Mouse (Mus musculus): ENCODE data around the gene Rps6kb1. TPM values are rescaled to one million over a fixed set of nuclear protein-coding genes. Genes with fewer than 3 reads are reported as not detected.
"Not testable (repeated sequence)": the region's sequence is repeated elsewhere in the genome, so short reads cannot be mapped to it uniquely, and the experiment has no call there.

Rps6kb1 gene
- polyA plus RNA-seq, 1 experiment from 2014 or later, result 63.2 TPM

DNA sequence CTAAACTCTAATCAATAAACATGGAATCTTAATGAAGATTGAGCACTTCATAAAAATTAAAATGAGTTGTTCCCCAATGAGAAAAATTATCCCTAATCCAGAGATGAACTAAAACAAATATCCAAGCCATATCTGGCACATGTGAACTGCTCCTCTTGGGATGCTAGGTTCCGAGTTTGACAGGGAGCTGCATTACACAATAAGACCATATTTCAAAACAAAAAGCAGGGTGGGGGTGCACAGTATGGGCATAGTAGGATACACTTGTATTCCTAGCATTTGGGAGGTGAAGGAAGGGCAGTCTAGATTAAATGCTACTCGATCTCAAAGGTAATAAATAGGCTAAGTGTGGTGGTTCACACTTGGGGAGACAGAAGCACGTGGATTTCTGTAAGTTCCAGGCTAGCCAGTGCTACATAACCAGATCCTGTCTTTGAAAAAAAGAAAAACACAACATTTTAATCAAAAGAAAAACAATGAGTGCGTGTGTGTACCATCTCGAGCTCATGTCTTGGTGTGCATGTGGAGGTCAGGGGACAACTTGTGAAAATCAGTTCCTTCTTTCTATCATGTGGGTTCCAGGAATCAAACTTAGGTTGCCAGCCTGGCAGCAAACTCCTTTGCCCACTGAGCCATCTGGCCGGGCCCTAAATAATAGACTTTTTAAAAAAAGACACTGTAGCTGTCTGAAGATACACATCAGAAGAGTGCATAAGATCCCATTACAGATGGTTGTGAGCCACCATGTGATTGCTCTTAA lies 4.7 kb downstream of the Rps6kb1 start:
- DNase-seq (ENCODE audit: low spot score), result no peak
- H3K36me3 ChIP-seq (ENCODE audit: control insufficient read depth, insufficient read depth, low read length), result no peaks in the 10 kb centered on the region
- peaks cover 4% of the 10 kb centered on the region; the same call in 1 of the 2 replicates for H3K4me1 ChIP-seq (ENCODE audit: control insufficient read depth, insufficient read depth, low read length)
- H3K9ac ChIP-seq (ENCODE audit: low read length), result no peak overlapping the region
- 93% methylated on average over 6 of the region's 6 CpGs for WGBS
- no peak overlapping the region for H3K27ac ChIP-seq (replicated peaks; ENCODE audit: low read depth, low read length)
- H3K27me3 ChIP-seq (ENCODE audit: control insufficient read depth, insufficient read depth, low read length), result no peaks in the 10 kb centered on the region
- H3K4me2 ChIP-seq (ENCODE audit: low read depth, severe bottlenecking), result no peak overlapping the region
- H3K9me3 ChIP-seq (ENCODE audit: control insufficient read depth, low read length), result no peaks in the 10 kb centered on the region
- H3K4me3 ChIP-seq (ENCODE audit: low read depth, low read length), result no peak overlapping the region
- no peak for ATAC-seq (ENCODE audit: insufficient number of reproducible peaks, low FRiP score, low TSS enrichment, low read depth)

DNA sequence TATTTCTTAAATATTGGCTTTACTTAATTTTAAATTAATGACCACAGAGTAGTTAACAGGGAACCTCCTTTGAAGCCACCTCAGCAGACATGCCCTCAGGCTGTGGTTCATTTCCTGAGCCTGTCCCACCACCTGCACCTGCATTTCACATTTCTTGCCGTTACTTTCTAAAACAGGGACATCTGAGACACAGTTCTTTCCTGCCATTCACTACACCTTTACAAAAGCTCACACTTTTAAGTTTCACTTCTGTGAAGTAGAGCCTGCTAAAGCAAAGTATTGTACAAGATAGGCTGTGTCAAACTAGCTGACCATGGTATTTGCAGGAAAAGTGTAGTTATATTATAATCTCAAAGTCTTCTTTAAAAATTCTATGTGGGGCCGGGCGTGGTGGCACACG lies 5.8 kb downstream of the Rps6kb1 start:
- ATAC-seq (ENCODE audit: insufficient number of reproducible peaks, low FRiP score, low TSS enrichment, low read depth), result no peak
- no peak overlapping the region for H3K4me3 ChIP-seq (ENCODE audit: low read depth, low read length)
- H3K27me3 ChIP-seq (ENCODE audit: control insufficient read depth, insufficient read depth, low read length), result no peaks in the 10 kb centered on the region
- H3K9me3 ChIP-seq (ENCODE audit: control insufficient read depth, low read length), result no peaks in the 10 kb centered on the region
- WGBS, result 81% methylated on average over 4 of the region's 4 CpGs
- H3K4me1 ChIP-seq (ENCODE audit: control insufficient read depth, insufficient read depth, low read length), result peaks cover 4% of the 10 kb centered on the region; the same call in 1 of the 2 replicates
- no peak overlapping the region for H3K27ac ChIP-seq (replicated peaks; ENCODE audit: low read depth, low read length)
- DNase-seq (ENCODE audit: low spot score), result no peak
- H3K36me3 ChIP-seq (ENCODE audit: control insufficient read depth, insufficient read depth, low read length), result no peaks in the 10 kb centered on the region
- H3K4me2 ChIP-seq (ENCODE audit: low read depth, severe bottlenecking), result no peak overlapping the region
- H3K9ac ChIP-seq (ENCODE audit: low read length), result no peak overlapping the region

DNA sequence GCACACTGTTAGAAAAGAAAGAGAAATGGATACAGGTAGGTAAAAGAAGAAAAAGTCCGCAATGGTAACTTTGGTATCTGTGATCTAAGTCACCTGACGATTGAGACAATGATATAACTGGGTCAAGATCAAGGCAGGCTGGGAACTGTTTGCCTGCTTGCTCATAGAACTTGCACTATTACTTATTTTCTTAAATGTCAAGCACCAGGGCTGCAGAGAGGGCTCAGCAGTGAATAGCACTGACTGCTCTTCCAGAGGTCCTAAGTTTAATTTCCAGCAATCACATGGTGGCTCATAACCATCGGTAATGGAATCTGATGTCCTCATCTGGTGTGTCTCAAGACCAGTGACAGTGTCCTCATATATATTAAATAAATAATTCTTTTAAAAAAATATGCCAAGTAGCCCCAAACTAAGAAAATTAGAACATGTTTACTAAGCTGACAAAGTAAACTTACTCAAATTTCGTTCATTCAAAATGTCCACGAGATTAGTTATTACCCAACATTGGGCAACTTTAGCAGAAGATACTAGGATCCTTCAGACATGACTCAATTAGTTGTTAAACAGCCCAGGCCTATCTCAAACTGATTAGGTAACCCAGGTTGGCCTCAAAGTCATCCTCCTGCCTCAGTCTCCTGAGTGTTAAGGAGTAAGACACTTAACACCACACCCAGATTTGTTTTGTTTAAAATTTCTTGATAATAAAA lies 10.2 kb downstream of the Rps6kb1 start:
- 94% methylated on average over 5 of the region's 5 CpGs for WGBS
- H3K27me3 ChIP-seq (ENCODE audit: control insufficient read depth, insufficient read depth, low read length), result no peaks in the 10 kb centered on the region
- no peak overlapping the region for H3K9ac ChIP-seq (ENCODE audit: low read length)
- no peaks in the 10 kb centered on the region for H3K4me1 ChIP-seq (ENCODE audit: control insufficient read depth, insufficient read depth, low read length)
- no peak for ATAC-seq (ENCODE audit: insufficient number of reproducible peaks, low FRiP score, low TSS enrichment, low read depth)
- no peak for DNase-seq (ENCODE audit: low spot score)
- H3K4me3 ChIP-seq (ENCODE audit: low read depth, low read length), result no peak overlapping the region
- peaks cover 7% of the 10 kb centered on the region; the same call in 1 of the 2 replicates for H3K36me3 ChIP-seq (ENCODE audit: control insufficient read depth, insufficient read depth, low read length)
- H3K9me3 ChIP-seq (ENCODE audit: control insufficient read depth, low read length), result no peaks in the 10 kb centered on the region
- no peak overlapping the region for H3K27ac ChIP-seq (replicated peaks; ENCODE audit: low read depth, low read length)
- H3K4me2 ChIP-seq (ENCODE audit: low read depth, severe bottlenecking), result no peak overlapping the region

DNA sequence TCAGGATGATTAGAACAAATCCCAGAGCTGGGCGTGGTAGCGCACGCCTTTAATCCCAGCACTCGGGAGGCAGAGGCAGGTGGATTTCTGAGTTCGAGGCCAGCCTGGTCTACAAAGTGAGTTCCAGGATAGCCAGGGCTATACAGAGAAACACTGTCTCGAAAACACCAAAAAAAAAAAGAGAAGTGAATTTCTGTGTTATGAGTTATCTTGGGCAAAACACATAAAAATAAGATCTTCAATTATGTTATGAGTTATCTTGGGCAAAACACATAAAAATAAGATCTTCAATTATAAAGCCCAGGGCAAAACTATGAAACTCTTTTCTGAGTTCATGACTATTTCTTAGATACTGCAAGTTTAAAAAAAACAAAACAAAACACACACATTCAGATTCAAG lies 11.3 kb downstream of the Rps6kb1 start:
- not testable (repeated sequence) for H3K4me2 ChIP-seq (ENCODE audit: low read depth, severe bottlenecking); H3K4me1 ChIP-seq (ENCODE audit: control insufficient read depth, insufficient read depth, low read length); H3K36me3 ChIP-seq (ENCODE audit: control insufficient read depth, insufficient read depth, low read length); H3K27me3 ChIP-seq (ENCODE audit: control insufficient read depth, insufficient read depth, low read length); H3K4me3 ChIP-seq (ENCODE audit: low read depth, low read length); ATAC-seq (ENCODE audit: insufficient number of reproducible peaks, low FRiP score, low TSS enrichment, low read depth); H3K27ac ChIP-seq (replicated peaks; ENCODE audit: low read depth, low read length); H3K9me3 ChIP-seq (ENCODE audit: control insufficient read depth, low read length); H3K9ac ChIP-seq (ENCODE audit: low read length); DNase-seq (ENCODE audit: low spot score)
- WGBS, result 95% methylated on average over 6 of the region's 6 CpGs

GRCm38 (mm10) chr11:86532834-86533233 lies 11.8 kb downstream of the Rps6kb1 start:
- H3K4me2 ChIP-seq (ENCODE audit: low read depth, severe bottlenecking), result no peak overlapping the region

DNA sequence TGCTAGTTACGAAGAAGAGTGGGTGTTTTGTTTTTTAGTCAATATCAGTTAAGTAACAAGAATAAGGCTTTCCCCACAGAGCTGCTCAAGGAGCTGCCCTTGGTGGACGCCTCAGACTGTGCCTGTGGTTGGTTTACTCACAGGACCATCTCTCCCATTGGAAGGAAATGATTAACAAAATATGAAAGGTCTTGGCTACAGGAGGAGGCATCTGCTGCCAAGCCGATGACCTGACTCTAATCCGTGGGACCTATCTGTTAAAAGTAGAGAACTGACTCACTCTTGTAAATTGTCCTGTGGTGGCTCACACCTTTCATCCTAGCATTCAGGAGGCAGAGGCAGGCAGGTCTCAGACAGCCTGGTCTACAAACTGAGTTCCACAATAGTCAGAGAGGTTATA lies 17.1 kb downstream of the Rps6kb1 start:
- Histone ChIP-seq H3K27ac (replicated peaks; ENCODE audit: low read depth, low read length) (no peak overlapping the region), H3K4me2 (ENCODE audit: low read depth, severe bottlenecking) (no peak overlapping the region), H3K9ac (ENCODE audit: low read length) (no peak overlapping the region), H3K9me3 (ENCODE audit: control insufficient read depth, low read length) (no peaks in the 10 kb centered on the region), H3K36me3 (ENCODE audit: control insufficient read depth, insufficient read depth, low read length) (peaks cover 17% of the 10 kb centered on the region), H3K27me3 (ENCODE audit: control insufficient read depth, insufficient read depth, low read length) (no peaks in the 10 kb centered on the region), H3K4me1 (ENCODE audit: control insufficient read depth, insufficient read depth, low read length) (no peaks in the 10 kb centered on the region), H3K4me3 (ENCODE audit: low read depth, low read length) (no peak overlapping the region)
- DNase-seq (ENCODE audit: low spot score) (no peak), ATAC-seq (ENCODE audit: insufficient number of reproducible peaks, low FRiP score, low TSS enrichment, low read depth) (no peak)
- WGBS, result 95% methylated on average over 4 of the region's 4 CpGs

More at GRCm38 (mm10) chr11:86532834-86533233, 11.8 kb downstream of the Rps6kb1 start:
- H3K9me3 ChIP-seq (ENCODE audit: control insufficient read depth, low read length), result no peaks in the 10 kb centered on the region
- H3K27me3 ChIP-seq (ENCODE audit: control insufficient read depth, insufficient read depth, low read length), result no peaks in the 10 kb centered on the region
- ATAC-seq (ENCODE audit: insufficient number of reproducible peaks, low FRiP score, low TSS enrichment, low read depth) (no peak), DNase-seq (ENCODE audit: low spot score) (peak; percentile 34)
- no peak overlapping the region for H3K9ac ChIP-seq (ENCODE audit: low read length)
- no peak overlapping the region for H3K27ac ChIP-seq (replicated peaks; ENCODE audit: low read depth, low read length)
- H3K4me1 ChIP-seq (ENCODE audit: control insufficient read depth, insufficient read depth, low read length), result no peaks in the 10 kb centered on the region
- peaks cover 7% of the 10 kb centered on the region; the same call in 1 of the 2 replicates for H3K36me3 ChIP-seq (ENCODE audit: control insufficient read depth, insufficient read depth, low read length)
- WGBS, result 89% methylated on average over 1 of the region's 1 CpGs
- no peak overlapping the region for H3K4me3 ChIP-seq (ENCODE audit: low read depth, low read length)

DNA sequence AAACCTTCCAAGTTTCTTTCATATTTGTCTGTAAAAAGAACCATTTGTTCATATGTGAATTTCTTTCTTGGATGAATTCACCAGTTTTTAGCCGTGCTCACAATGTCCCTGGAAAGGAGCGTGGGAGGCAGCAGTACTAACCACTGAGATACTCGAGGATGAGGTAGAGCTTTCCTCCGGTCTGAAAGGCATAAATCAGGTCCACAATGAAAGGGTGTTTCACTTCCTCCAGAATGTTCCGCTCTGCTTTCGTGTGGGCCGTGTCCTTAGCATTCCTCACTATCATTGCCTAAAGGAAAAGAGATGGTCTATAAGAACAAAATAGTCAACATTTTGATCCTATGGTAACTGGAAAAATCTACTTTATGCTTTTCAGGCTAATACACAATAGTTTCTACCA lies 24.9 kb downstream of the Rps6kb1 start:
- H3K9me3 ChIP-seq (ENCODE audit: control insufficient read depth, low read length), result no peaks in the 10 kb centered on the region
- DNase-seq (ENCODE audit: low spot score), result no peak
- H3K4me1 ChIP-seq (ENCODE audit: control insufficient read depth, insufficient read depth, low read length), result no peaks in the 10 kb centered on the region
- no peaks in the 10 kb centered on the region for H3K27me3 ChIP-seq (ENCODE audit: control insufficient read depth, insufficient read depth, low read length)
- H3K4me3 ChIP-seq (ENCODE audit: low read depth, low read length), result no peak overlapping the region
- H3K36me3 ChIP-seq (ENCODE audit: control insufficient read depth, insufficient read depth, low read length), result peaks cover 22% of the 10 kb centered on the region
- WGBS, result 92% methylated on average over 7 of the region's 7 CpGs
- no peak overlapping the region for H3K27ac ChIP-seq (replicated peaks; ENCODE audit: low read depth, low read length)
- no peak for ATAC-seq (ENCODE audit: insufficient number of reproducible peaks, low FRiP score, low TSS enrichment, low read depth)
- H3K9ac ChIP-seq (ENCODE audit: low read length), result no peak overlapping the region
- no peak overlapping the region for H3K4me2 ChIP-seq (ENCODE audit: low read depth, severe bottlenecking)

DNA sequence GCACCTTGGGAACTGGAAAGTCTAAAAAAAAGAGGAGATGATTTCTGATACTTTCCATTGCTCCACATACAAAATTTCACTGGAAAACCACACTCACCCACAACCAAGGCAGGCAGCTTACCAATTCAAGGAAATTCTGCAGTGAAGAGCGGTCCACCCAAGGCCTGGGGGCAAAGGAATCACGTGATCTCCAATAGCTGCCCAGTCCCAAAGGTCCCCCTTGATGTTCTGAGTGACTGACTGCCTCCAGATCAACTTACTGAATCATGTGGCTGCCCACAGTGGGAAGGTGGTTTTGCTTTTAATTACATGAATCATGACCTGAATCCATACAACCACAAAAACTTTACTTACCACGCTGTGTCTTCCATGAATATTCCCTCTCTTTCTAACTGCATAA lies 27.4 kb downstream of the Rps6kb1 start:
- H3K4me1 ChIP-seq (ENCODE audit: control insufficient read depth, insufficient read depth, low read length), result no peaks in the 10 kb centered on the region
- no peaks in the 10 kb centered on the region for H3K9me3 ChIP-seq (ENCODE audit: control insufficient read depth, low read length)
- H3K4me3 ChIP-seq (ENCODE audit: low read depth, low read length), result no peak overlapping the region
- no peak overlapping the region for H3K27ac ChIP-seq (replicated peaks; ENCODE audit: low read depth, low read length)
- ATAC-seq (ENCODE audit: insufficient number of reproducible peaks, low FRiP score, low TSS enrichment, low read depth), result no peak
- no peak for DNase-seq (ENCODE audit: low spot score)
- H3K36me3 ChIP-seq (ENCODE audit: control insufficient read depth, insufficient read depth, low read length), result peaks cover 15% of the 10 kb centered on the region
- no peaks in the 10 kb centered on the region for H3K27me3 ChIP-seq (ENCODE audit: control insufficient read depth, insufficient read depth, low read length)
- H3K4me2 ChIP-seq (ENCODE audit: low read depth, severe bottlenecking), result no peak overlapping the region
- 88% methylated on average over 3 of the region's 3 CpGs for WGBS
- H3K9ac ChIP-seq (ENCODE audit: low read length), result no peak overlapping the region
